Mouse (Mus musculus): ENCODE results near the gene Eif4b.

Gene Eif4b

GRCm38 (mm10) chr15:102101672-102102541 lies 28.3 kb downstream of the Eif4b start:
- no peak for DNase-seq (ENCODE audit: low spot score)

- no peak for DNase-seq (ENCODE audit: low spot score)
These were observed 29.1 kb downstream of the Eif4b start for GRCm38 (mm10) chr15:102102548-102103121.

GRCm38 (mm10) chr15:102103371-102103946 lies 29.9 kb downstream of the Eif4b start:
- no peak for DNase-seq (ENCODE audit: low spot score)

GRCm38 (mm10) chr15:102103947-102104555 lies 30.5 kb downstream of the Eif4b start:
- no peak for DNase-seq (ENCODE audit: low spot score)

- no peak for DNase-seq (ENCODE audit: low spot score)
These were observed 31.8 kb downstream of the Eif4b start for GRCm38 (mm10) chr15:102105360-102105759.

GRCm38 (mm10) chr15:102105764-102106730 lies 32.5 kb downstream of the Eif4b start:
- DNase-seq (ENCODE audit: low spot score), result no peak

GRCm38 (mm10) chr15:102106754-102107456 lies 33.3 kb downstream of the Eif4b start:
- DNase-seq (ENCODE audit: low spot score), result no peak

GRCm38 (mm10) chr15:102107689-102108573 lies 34.4 kb downstream of the Eif4b start:
- no peak for DNase-seq (ENCODE audit: low spot score)

- DNase-seq (ENCODE audit: low spot score), result no peak
These were observed 35.3 kb downstream of the Eif4b start for GRCm38 (mm10) chr15:102108651-102109525.

GRCm38 (mm10) chr15:102110271-102110670 lies 36.7 kb downstream of the Eif4b start:
- no peak for DNase-seq (ENCODE audit: low spot score)

GRCm38 (mm10) chr15:102110701-102111494 lies 37.3 kb downstream of the Eif4b start:
- DNase-seq (ENCODE audit: low spot score), result no peak

GRCm38 (mm10) chr15:102111495-102111829 lies 37.9 kb downstream of the Eif4b start:
- DNase-seq (ENCODE audit: low spot score), result no peak

GRCm38 (mm10) chr15:102112181-102112580 lies 38.6 kb downstream of the Eif4b start:
- DNase-seq (ENCODE audit: low spot score), result no peak

GRCm38 (mm10) chr15:102112827-102113226 lies 39.3 kb downstream of the Eif4b start:
- no peak for DNase-seq (ENCODE audit: low spot score)

GRCm38 (mm10) chr15:102113674-102114073 lies 40.1 kb downstream of the Eif4b start:
- DNase-seq (ENCODE audit: low spot score), result no peak

GRCm38 (mm10) chr15:102114651-102115260 lies 41.2 kb downstream of the Eif4b start:
- DNase-seq (ENCODE audit: low spot score), result no peak

GRCm38 (mm10) chr15:102115731-102116231 lies 42.2 kb downstream of the Eif4b start:
- no peak for DNase-seq (ENCODE audit: low spot score)
